Mouse (Mus musculus) heart, embryonic 16.5 days (tissue): ENCODE data around the gene Clspn. TPM values are rescaled to one million over a fixed set of nuclear protein-coding genes. Genes with fewer than 3 reads are reported as not detected.

ENCODE experiments used
- ATAC-seq: fragments of 200-750 bp; cut with Nextera tagmentation; replicated peaks from 2 replicates; pipeline ENCODE4 v1.8.0; 2017; ENCODE audit warnings: moderate number of reproducible peaks; ENCODE audit not compliant: insufficient read depth, low FRiP score; ENCODE audit errors: extremely low read depth
- H3K27ac ChIP-seq: fragments of 300-500 bp; sonication (generic); 2 replicates; pipeline ENCODE4 v1.5.1; 2014; ENCODE audit warnings: mild to moderate bottlenecking, low read length, control low read depth, moderate library complexity
- H3K27me3 ChIP-seq: fragments of 300-500 bp; sonication (generic); 2 replicates; pipeline ENCODE4 v1.6.1; 2014; ENCODE audit warnings: low read length, mixed read lengths; ENCODE audit not compliant: control insufficient read depth, insufficient read depth
- H3K36me3 ChIP-seq: fragments of 300-500 bp; sonication (generic); 2 replicates; pipeline ENCODE4 v1.6.1; 2014; ENCODE audit not compliant: control insufficient read depth, insufficient read depth
- H3K4me1 ChIP-seq: fragments of 300-500 bp; sonication (generic); 2 replicates; pipeline ENCODE4 v1.6.1; 2014; ENCODE audit warnings: low read length, mixed read lengths; ENCODE audit not compliant: control insufficient read depth, insufficient read depth
- H3K4me2 ChIP-seq: fragments of 300-500 bp; sonication (generic); 2 replicates; pipeline ENCODE4 v1.6.1; 2014; ENCODE audit warnings: low read depth, mild to moderate bottlenecking, control low read depth, low read length
- H3K4me3 ChIP-seq: fragments of 300-500 bp; sonication (generic); 2 replicates; pipeline ENCODE4 v1.5.1; 2014; ENCODE audit warnings: mild to moderate bottlenecking, control low read depth, low read length
- H3K9ac ChIP-seq: fragments of 300-500 bp; sonication (generic); 2 replicates; pipeline ENCODE4 v1.6.1; 2014; ENCODE audit warnings: low read length, control low read depth
- H3K9me3 ChIP-seq: fragments of 300-500 bp; sonication (generic); replicated peaks from 2 replicates; pipeline ENCODE4 v1.6.1; 2016; ENCODE audit warnings: low read length; ENCODE audit not compliant: control insufficient read depth
- WGBS: fragments of 180-500 bp; shearing (Covaris S2); extraction: QIAGEN DNeasy Blood & Tissue Kit; methylation state at CpG from one replicate; pipeline ENCODE4 v1.1.7; 2014; 5-methylcytosine and 5-hydroxymethylcytosine counted together
- polyA plus RNA-seq: library from polyadenylated mRNA; unstranded; fragments of >200 nt; fragmentation: Nextera tagmentation; extraction: Ambion mirVana; gene quantifications from 2 replicates; pipeline ENCODE4 v1.2.1, GENCODE M21; 2015

The Clspn gene
- polyA plus RNA-seq, result 20.3 and 22.5 TPM in 2 replicates

- peak within 1 kb of the TSS; percentile 38; the same call in 1 of the 2 replicates for H3K27ac ChIP-seq
- under 1% methylated on average over 54 of the region's 54 CpGs for WGBS
- H3K4me1 ChIP-seq, result peaks cover 9% of the 10 kb centered on the region; the same call in 1 of the 2 replicates
- peak within 1 kb of the TSS; percentile 78 for H3K4me3 ChIP-seq
- H3K9me3 ChIP-seq, result no peaks in the 10 kb centered on the region
- H3K9ac ChIP-seq, result peak within 1 kb of the TSS; percentile 79
- ATAC-seq, result peak; percentile 96
- H3K36me3 ChIP-seq, result peaks cover 2% of the 10 kb centered on the region; the same call in 1 of the 2 replicates
- H3K4me2 ChIP-seq, result peak within 1 kb of the TSS; percentile 76
- H3K27me3 ChIP-seq, result no peaks in the 10 kb centered on the region
Observed at GRCm38 (mm10) chr4:126556809-126557711, at the start of gene Clspn. Clspn (plus strand) TSS chr4:126556935.

GRCm38 (mm10) chr4:126508110-126508899 lies 48.4 kb upstream of the Clspn start:
- Histone ChIP-seq H3K4me3 (no peak overlapping the region), H3K36me3 (no peaks in the 10 kb centered on the region; the same call in none of the 2 replicates), H3K9ac (no peak overlapping the region), H3K4me1 (no peaks in the 10 kb centered on the region), H3K4me2 (no peak overlapping the region), H3K27me3 (no peaks in the 10 kb centered on the region), H3K27ac (no peak overlapping the region), H3K9me3 (no peaks in the 10 kb centered on the region)
- 69% methylated on average over 14 of the region's 14 CpGs for WGBS
- no peak for ATAC-seq

- Histone ChIP-seq H3K4me1 (no peaks in the 10 kb centered on the region), H3K4me2 (no peak overlapping the region), H3K4me3 (no peak overlapping the region), H3K9ac (no peak overlapping the region), H3K27ac (no peak overlapping the region), H3K9me3 (no peaks in the 10 kb centered on the region), H3K36me3 (no peaks in the 10 kb centered on the region; the same call in none of the 2 replicates), H3K27me3 (no peaks in the 10 kb centered on the region)
- 89% methylated on average over 2 of the region's 2 CpGs for WGBS
- no peak for ATAC-seq
Observed at GRCm38 (mm10) chr4:126509072-126509471, 47.7 kb upstream of the Clspn start.

GRCm38 (mm10) chr4:126511013-126511412 lies 45.7 kb upstream of the Clspn start:
- no peak for ATAC-seq
- H3K36me3 ChIP-seq, result no peaks in the 10 kb centered on the region; the same call in none of the 2 replicates
- no peak overlapping the region for H3K27ac ChIP-seq
- no peak overlapping the region for H3K4me2 ChIP-seq
- no peaks in the 10 kb centered on the region for H3K4me1 ChIP-seq
- H3K9ac ChIP-seq, result no peak overlapping the region
- WGBS, result 72% methylated on average over 5 of the region's 5 CpGs
- no peaks in the 10 kb centered on the region for H3K27me3 ChIP-seq
- H3K9me3 ChIP-seq, result no peaks in the 10 kb centered on the region
- H3K4me3 ChIP-seq, result no peak overlapping the region

GRCm38 (mm10) chr4:126512308-126513066 lies 44.2 kb upstream of the Clspn start:
- H3K27ac ChIP-seq, result no peak overlapping the region

GRCm38 (mm10) chr4:126526164-126526563 lies 30.6 kb upstream of the Clspn start:
- Histone ChIP-seq H3K27ac (no peak overlapping the region), H3K36me3 (no peaks in the 10 kb centered on the region), H3K9me3 (no peaks in the 10 kb centered on the region), H3K4me2 (no peak overlapping the region), H3K4me1 (no peaks in the 10 kb centered on the region), H3K27me3 (no peaks in the 10 kb centered on the region), H3K9ac (no peak overlapping the region), H3K4me3 (no peak overlapping the region)
- 71% methylated on average over 3 of the region's 3 CpGs for WGBS
- ATAC-seq, result no peak

More at GRCm38 (mm10) chr4:126512308-126513066, 44.2 kb upstream of the Clspn start:
- H3K4me2 ChIP-seq, result no peak overlapping the region
- no peaks in the 10 kb centered on the region; the same call in 1 of the 2 replicates for H3K36me3 ChIP-seq
- H3K27me3 ChIP-seq, result no peaks in the 10 kb centered on the region
- no peaks in the 10 kb centered on the region for H3K4me1 ChIP-seq
- no peak overlapping the region for H3K9ac ChIP-seq
- H3K4me3 ChIP-seq, result no peak overlapping the region
- ATAC-seq, result no peak
- H3K9me3 ChIP-seq, result no peaks in the 10 kb centered on the region
- WGBS, result 76% methylated on average over 6 of the region's 6 CpGs

GRCm38 (mm10) chr4:126526828-126527227 lies 29.9 kb upstream of the Clspn start:
- no peaks in the 10 kb centered on the region for H3K9me3 ChIP-seq
- no peak overlapping the region for H3K4me3 ChIP-seq
- ATAC-seq, result no peak
- 90% methylated on average over 5 of the region's 5 CpGs for WGBS
- no peak overlapping the region for H3K9ac ChIP-seq
- no peaks in the 10 kb centered on the region for H3K36me3 ChIP-seq
- no peaks in the 10 kb centered on the region for H3K27me3 ChIP-seq
- no peaks in the 10 kb centered on the region for H3K4me1 ChIP-seq
- no peak overlapping the region for H3K4me2 ChIP-seq
- H3K27ac ChIP-seq, result no peak overlapping the region

- no peak for ATAC-seq
- peaks cover 6% of the 10 kb centered on the region; the same call in 1 of the 2 replicates for H3K4me1 ChIP-seq
- H3K4me3 ChIP-seq, result peak overlapping the region; percentile 72
- peak overlapping the region; percentile 79 for H3K9ac ChIP-seq
- no peaks in the 10 kb centered on the region for H3K36me3 ChIP-seq
- H3K9me3 ChIP-seq, result no peaks in the 10 kb centered on the region
- H3K27ac ChIP-seq, result no peak overlapping the region
- 40% methylated on average over 5 of the region's 5 CpGs for WGBS
- no peaks in the 10 kb centered on the region for H3K27me3 ChIP-seq
- peak overlapping the region; percentile 96 for H3K4me2 ChIP-seq
Observed at GRCm38 (mm10) chr4:126532292-126532691, 24.4 kb upstream of the Clspn start.
